ENCODE assay signal across 9 mouse cellular contexts in genomic region chr5:30668637-30669495, GRCm38 (mm10). TPM values are rescaled to one million over a fixed set of nuclear protein-coding genes. Genes with fewer than 3 reads are reported as not detected.
DNase-seq lines count a peak whose midpoint lies in the region; ATAC-seq and TF ChIP-seq lines count a peak whose summit lies in the region.
"Had no signal": no experiment of that assay in that cellular context is flagged by ENCODE, and none has a peak within 500 bp of the region (broad histone marks: within the 10 kb centered on the region; RNA-seq: fewer than 3 reads in every experiment).

No protein-coding gene starts in this region.

- peaks cover 3% of the 10 kb centered on the region for H3K4me1 ChIP-seq in hindbrain, embryonic 11.5 days (replicated peaks; ENCODE audit: control insufficient read depth, insufficient read depth, low read length)
- H3K4me1 ChIP-seq in hindbrain, embryonic 16.5 days (ENCODE audit: control insufficient read depth, insufficient read depth, low read depth, low read length) = peaks cover 9% of the 10 kb centered on the region
- H3K4me1 ChIP-seq in E14TG2a.4 (replicated peaks; ENCODE audit: low read depth, low read length) = peaks cover 49% of the 10 kb centered on the region
- H3K4me1 ChIP-seq in bone marrow macrophage, adult 2 months (ENCODE audit: control insufficient read depth, insufficient read depth, low read length) = peaks cover 24% of the 10 kb centered on the region
- peaks cover 28% of the 10 kb centered on the region for H3K4me1 ChIP-seq in limb, embryonic 13.5 days

- peak overlapping the region; percentile 51; the same call in 1 of the 2 replicates for H3K4me2 ChIP-seq in hindbrain, embryonic 11.5 days (replicated peaks; ENCODE audit: low read depth, low read length)
- no peak overlapping the region for H3K4me2 ChIP-seq in hindbrain, embryonic 16.5 days (ENCODE audit: low read length)
- H3K4me2 ChIP-seq in limb, embryonic 13.5 days (replicated peaks) = peak overlapping the region; percentile 83

- no peak for TF ChIP-seq POLR2A in bone marrow macrophage, adult 2 months (IDR thresholded peaks at IDR 0.05; ENCODE audit: borderline replicate concordance, low read depth, low read length)

- H3K27me3 ChIP-seq in hindbrain, embryonic 11.5 days (ENCODE audit: control insufficient read depth, insufficient read depth, low read length) = no peaks in the 10 kb centered on the region
- no peaks in the 10 kb centered on the region for H3K27me3 ChIP-seq in hindbrain, embryonic 16.5 days (replicated peaks; ENCODE audit: control insufficient read depth, insufficient read depth, low read length)
- no peaks in the 10 kb centered on the region for H3K27me3 ChIP-seq in E14TG2a.4 (ENCODE audit: insufficient read depth, low read length)
- H3K27me3 ChIP-seq in limb, embryonic 13.5 days = no peaks in the 10 kb centered on the region

- no peak for DNase-seq in hindbrain, embryonic 11.5 days (ENCODE audit: low spot score)
- no peak for DNase-seq in urinary bladder, adult 2 months (ENCODE audit: low spot score)
- DNase-seq in right cerebral cortex, postnatal 36 days (ENCODE audit: low spot score in 2 of 2) = no peak
- no peak for DNase-seq in lung, postnatal 4 days
- DNase-seq: left cerebral cortex, postnatal 4 days had no signal

- H3K27ac ChIP-seq in hindbrain, embryonic 11.5 days (ENCODE audit: low read depth, low read length) = no peak overlapping the region
- H3K27ac ChIP-seq in hindbrain, embryonic 16.5 days (ENCODE audit: low read depth, low read length) = no peak overlapping the region
- no peak overlapping the region for H3K27ac ChIP-seq in bone marrow macrophage, adult 2 months (ENCODE audit: insufficient read depth, low read depth, low read length)
- no peak overlapping the region for H3K27ac ChIP-seq in limb, embryonic 13.5 days

- H3K36me3 ChIP-seq in hindbrain, embryonic 11.5 days (ENCODE audit: control insufficient read depth, insufficient read depth, low read length) = no peaks in the 10 kb centered on the region; the same call in 1 of the 2 replicates
- H3K36me3 ChIP-seq in hindbrain, embryonic 16.5 days (ENCODE audit: control insufficient read depth, insufficient read depth, low read length) = no peaks in the 10 kb centered on the region
- peaks cover 60% of the 10 kb centered on the region for H3K36me3 ChIP-seq in E14TG2a.4 (ENCODE audit: insufficient read depth, low read length)
- peaks cover 53% of the 10 kb centered on the region for H3K36me3 ChIP-seq in limb, embryonic 13.5 days

- H3K9me3 ChIP-seq in hindbrain, embryonic 11.5 days (ENCODE audit: control insufficient read depth, low read length) = no peaks in the 10 kb centered on the region
- H3K9me3 ChIP-seq in hindbrain, embryonic 16.5 days (ENCODE audit: control insufficient read depth, low read length) = no peaks in the 10 kb centered on the region
- no peaks in the 10 kb centered on the region for H3K9me3 ChIP-seq in E14TG2a.4 (ENCODE audit: low read length)
- no peaks in the 10 kb centered on the region for H3K9me3 ChIP-seq in limb, embryonic 13.5 days

- no peak for ATAC-seq in hindbrain, embryonic 11.5 days (ENCODE audit: low FRiP score)
- no peak for ATAC-seq in hindbrain, embryonic 16.5 days
- ATAC-seq in limb, embryonic 13.5 days (ENCODE audit: low FRiP score, low read depth) = no peak

- 92% methylated on average over 9 of the region's 9 CpGs for WGBS in hindbrain, embryonic 11.5 days
- 96% methylated on average over 9 of the region's 9 CpGs for WGBS in hindbrain, embryonic 16.5 days
- WGBS in limb, embryonic 13.5 days = 91% methylated on average over 9 of the region's 9 CpGs

- H3K4me3 ChIP-seq in hindbrain, embryonic 11.5 days (ENCODE audit: low read depth, low read length) = no peak overlapping the region
- no peak overlapping the region for H3K4me3 ChIP-seq in hindbrain, embryonic 16.5 days (ENCODE audit: low read length)
- peak overlapping the region; percentile 98 for H3K4me3 ChIP-seq in E14TG2a.4 (replicated peaks; ENCODE audit: low read length)
- H3K4me3 ChIP-seq in bone marrow macrophage, adult 2 months (ENCODE audit: insufficient read depth, low read length) = peak overlapping the region; percentile 84; the same call in 1 of the 2 replicates
- no peak overlapping the region; the same call in none of the 2 replicates for H3K4me3 ChIP-seq in limb, embryonic 13.5 days

- no peak overlapping the region for H3K9ac ChIP-seq in hindbrain, embryonic 11.5 days (ENCODE audit: low read depth, low read length)
- no peak overlapping the region for H3K9ac ChIP-seq in hindbrain, embryonic 16.5 days (ENCODE audit: low read depth, low read length)
- H3K9ac ChIP-seq in limb, embryonic 13.5 days = no peak overlapping the region

- TF ChIP-seq CTCF in E14TG2a.4 (conservative IDR thresholded peaks at IDR 0.05; ENCODE audit: low read length) = no peak
- no peak for TF ChIP-seq CTCF in bone marrow macrophage, adult 2 months (IDR thresholded peaks at IDR 0.05; ENCODE audit: low read depth, low read length)

RNA-seq across cellular contexts. Expression of gene Cenpa, which starts 2.3 kb away (rescaled TPM):
- 324 and 338 TPM in 2 replicates for polyA plus RNA-seq in hindbrain, embryonic 11.5 days (2014; fragmentation: Nextera tagmentation; extraction: Ambion mirVana)
- 42.7 and 54.7 TPM in 2 replicates for polyA plus RNA-seq in hindbrain, embryonic 16.5 days (2015; fragmentation: Nextera tagmentation; extraction: Ambion mirVana)
- 81.0 and 87.8 TPM in 2 replicates for polyA plus RNA-seq in bone marrow macrophage, adult 2 months (2012; ENCODE audit: insufficient read depth, insufficient read length, missing spikeins)
- polyA plus RNA-seq in limb, embryonic 13.5 days (2015; fragmentation: Nextera tagmentation; extraction: Ambion mirVana) = 315 and 317 TPM in 2 replicates
- polyA plus RNA-seq in urinary bladder, adult 2 months (2012; rRNA removed) = 7.9 and 9.9 TPM in 2 replicates

RNA-seq across cellular contexts. Expression of gene Slc35f6, which starts 21.1 kb away (rescaled TPM):
- polyA plus RNA-seq in hindbrain, embryonic 11.5 days (2014; fragmentation: Nextera tagmentation; extraction: Ambion mirVana) = 25.2 and 28.8 TPM in 2 replicates
- polyA plus RNA-seq in hindbrain, embryonic 16.5 days (2015; fragmentation: Nextera tagmentation; extraction: Ambion mirVana) = 33.6 and 35.4 TPM in 2 replicates
- 77.3 and 78.2 TPM in 2 replicates for polyA plus RNA-seq in bone marrow macrophage, adult 2 months (2012; ENCODE audit: insufficient read depth, insufficient read length, missing spikeins)
- polyA plus RNA-seq in limb, embryonic 13.5 days (2015; fragmentation: Nextera tagmentation; extraction: Ambion mirVana) = 27.4 and 27.5 TPM in 2 replicates
- 51.3 and 51.9 TPM in 2 replicates for polyA plus RNA-seq in urinary bladder, adult 2 months (2012; rRNA removed)

RNA-seq across cellular contexts. Expression of gene Dpysl5, which starts 42.5 kb away (rescaled TPM):
- 86.1 and 90.1 TPM in 2 replicates for polyA plus RNA-seq in hindbrain, embryonic 11.5 days (2014; fragmentation: Nextera tagmentation; extraction: Ambion mirVana)
- 200 and 274 TPM in 2 replicates for polyA plus RNA-seq in hindbrain, embryonic 16.5 days (2015; fragmentation: Nextera tagmentation; extraction: Ambion mirVana)
- not detected in 2 replicates for polyA plus RNA-seq in bone marrow macrophage, adult 2 months (2012; ENCODE audit: insufficient read depth, insufficient read length, missing spikeins)
- 5.1 and 5.9 TPM in 2 replicates for polyA plus RNA-seq in limb, embryonic 13.5 days (2015; fragmentation: Nextera tagmentation; extraction: Ambion mirVana)
- polyA plus RNA-seq in urinary bladder, adult 2 months (2012; rRNA removed) = 0.28 and 0.35 TPM in 2 replicates

Comparison
In these comparisons a context has a peak if more than half of its experiments do, and no peak if none do; other contexts are left out.
1. H3K4me3 ChIP-seq: peak in E14TG2a.4 (single experiment) and bone marrow macrophage, adult 2 months (single experiment); none in hindbrain, embryonic 11.5 days (single experiment), hindbrain, embryonic 16.5 days (single experiment) and limb, embryonic 13.5 days (single experiment).
2. RNA of gene Dpysl5, which starts 42.5 kb away (polyA plus RNA-seq): 200 to 274 TPM in hindbrain, embryonic 16.5 days and 86.1 to 90.1 TPM in hindbrain, embryonic 11.5 days; 5.1 to 5.9 TPM in limb, embryonic 13.5 days, 0.28 to 0.35 TPM in urinary bladder, adult 2 months and not detected in bone marrow macrophage, adult 2 months; every median in the first group is over 10 times any median in the second.